Mouse (Mus musculus) liver, embryonic 11.5 days (tissue): ENCODE data around the gene Mgrn1. TPM values are rescaled to one million over a fixed set of nuclear protein-coding genes. Genes with fewer than 3 reads are reported as not detected.

Source experiments
- ATAC-seq: fragments of 200-750 bp; cut with Nextera tagmentation; replicated peaks from 2 replicates; pipeline ENCODE4 v1.8.0; 2017; ENCODE audit warnings: moderate number of reproducible peaks, mild to moderate bottlenecking, moderate TSS enrichment, moderate library complexity; ENCODE audit not compliant: low FRiP score
- DNase-seq: peaks from one replicate; pipeline ENCODE4 v3.0.0-alpha.2; 2017; ENCODE audit warnings: low spot score
- H3K27ac ChIP-seq: fragments of 300-500 bp; sonication (generic); 2 replicates; pipeline ENCODE4 v1.5.1; 2014; ENCODE audit warnings: mild to moderate bottlenecking, low read depth, low read length, control low read depth
- H3K27me3 ChIP-seq: fragments of 300-500 bp; sonication (generic); replicated peaks from 2 replicates; pipeline ENCODE4 v1.6.1; 2014; ENCODE audit warnings: low read length, mixed read lengths; ENCODE audit not compliant: control insufficient read depth, insufficient read depth
- H3K36me3 ChIP-seq: fragments of 300-500 bp; sonication (generic); 2 replicates; pipeline ENCODE4 v1.6.1; 2014; ENCODE audit warnings: mild to moderate bottlenecking, low read length, moderate library complexity, mixed read lengths; ENCODE audit not compliant: control insufficient read depth, insufficient read depth
- H3K4me1 ChIP-seq: fragments of 300-500 bp; sonication (generic); replicated peaks from 2 replicates; pipeline ENCODE4 v1.6.1; 2014; ENCODE audit warnings: low read length, mixed read lengths; ENCODE audit not compliant: control insufficient read depth, insufficient read depth
- H3K4me2 ChIP-seq: fragments of 300-500 bp; sonication (generic); 2 replicates; pipeline ENCODE4 v1.6.1; 2014; ENCODE audit warnings: mild to moderate bottlenecking, control low read depth, moderate library complexity
- H3K4me3 ChIP-seq: fragments of 300-500 bp; sonication (generic); 2 replicates; pipeline ENCODE4 v1.5.1; 2014; ENCODE audit warnings: low read depth, low read length, control low read depth
- H3K9ac ChIP-seq: fragments of 300-500 bp; sonication (generic); 2 replicates; pipeline ENCODE4 v1.6.1; 2014; ENCODE audit warnings: low read depth, low read length, control low read depth
- H3K9me3 ChIP-seq: fragments of 300-500 bp; sonication (generic); 2 replicates; pipeline ENCODE4 v1.6.1; 2016; ENCODE audit warnings: low read length, inconsistent platforms, mixed read lengths; ENCODE audit not compliant: control insufficient read depth
- WGBS: fragments of 180-500 bp; shearing (Covaris S2); extraction: QIAGEN DNeasy Blood & Tissue Kit; methylation state at CpG from one replicate; pipeline ENCODE4 v1.1.7; 2014; 5-methylcytosine and 5-hydroxymethylcytosine counted together
- polyA plus RNA-seq: library from polyadenylated mRNA; unstranded; fragments of >200 nt; fragmentation: Nextera tagmentation; extraction: Ambion mirVana; gene quantifications from 2 replicates; pipeline ENCODE4 v1.2.1, GENCODE M21; 2014

Mgrn1 gene
- polyA plus RNA-seq, 1 experiment from 2014 or later: 50.5 TPM

GRCm38 (mm10) chr16:4979755-4980380, 93.8 kb downstream of the Mgrn1 start:
- Histone ChIP-seq H3K36me3 (no peaks in the 10 kb centered on the region), H3K27me3 (no peaks in the 10 kb centered on the region), H3K9ac (no peak overlapping the region), H3K4me2 (no peak overlapping the region), H3K9me3 (no peaks in the 10 kb centered on the region), H3K4me3 (no peak overlapping the region), H3K4me1 (no peaks in the 10 kb centered on the region; the same call in 1 of the 2 replicates), H3K27ac (no peak overlapping the region)
- ATAC-seq (peak; percentile 63), DNase-seq (no peak)
- WGBS: 70% methylated on average over 4 of the region's 4 CpGs

DNA sequence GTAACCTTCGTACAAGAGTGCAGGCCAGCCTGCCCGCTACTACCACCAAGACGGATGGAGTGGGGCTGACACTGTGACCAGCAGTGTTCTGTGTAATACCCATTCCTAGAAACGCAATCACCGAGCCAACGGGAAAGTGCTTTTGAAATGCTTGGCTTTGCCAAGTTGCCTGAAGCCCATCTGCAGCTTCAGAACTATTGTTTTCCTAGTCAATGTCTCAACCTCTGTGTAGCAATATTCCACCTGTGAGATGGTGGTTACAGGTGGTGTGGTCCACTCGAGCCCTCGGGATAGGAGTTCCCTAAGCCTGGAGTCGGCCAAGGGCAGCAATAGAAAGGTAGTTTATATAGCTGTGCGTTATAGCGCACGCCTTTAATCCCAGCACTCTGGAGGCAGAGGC, 98.7 kb downstream of the Mgrn1 start:
- Histone ChIP-seq H3K27me3 (no peaks in the 10 kb centered on the region), H3K27ac (no peak overlapping the region), H3K9me3 (no peaks in the 10 kb centered on the region), H3K4me1 (no peaks in the 10 kb centered on the region), H3K9ac (no peak overlapping the region), H3K36me3 (no peaks in the 10 kb centered on the region), H3K4me3 (no peak overlapping the region), H3K4me2 (no peak overlapping the region)
- 89% methylated on average over 12 of the region's 12 CpGs for WGBS
- no peak for ATAC-seq
- no peak for DNase-seq

Other genes with a start within 250 kb of the Mgrn1 start
- 9.3 and 9.4 TPM in 2 replicates for gene Vasn, start 246.3 kb upstream of the Mgrn1 start, polyA plus RNA-seq
- 104 and 111 TPM in 2 replicates for gene Dnaja3, start 246.3 kb upstream of the Mgrn1 start, polyA plus RNA-seq
- 17.4 and 18.7 TPM in 2 replicates for gene Coro7, start 206.5 kb upstream of the Mgrn1 start, polyA plus RNA-seq
- gene Nmral1, start 166.9 kb upstream of the Mgrn1 start, polyA plus RNA-seq: 85.6 and 92.2 TPM in 2 replicates
- gene Hmox2, start 159.9 kb upstream of the Mgrn1 start, polyA plus RNA-seq: 66.8 and 75.9 TPM in 2 replicates
- gene Cdip1, start 96.0 kb upstream of the Mgrn1 start, polyA plus RNA-seq: 49.4 and 49.8 TPM in 2 replicates
- gene 4930562C15Rik, start 50.8 kb upstream of the Mgrn1 start, polyA plus RNA-seq: 0.19 and 0.33 TPM in 2 replicates
- 26.4 and 29.9 TPM in 2 replicates for gene Ubald1, start 5.9 kb upstream of the Mgrn1 start, polyA plus RNA-seq
- gene Nudt16l1, start 52.5 kb downstream of the Mgrn1 start, polyA plus RNA-seq: 102 and 103 TPM in 2 replicates
- gene Anks3, start 78.0 kb downstream of the Mgrn1 start, polyA plus RNA-seq: 28.1 and 30.0 TPM in 2 replicates
- not detected in 2 replicates for gene Sept12, start 111.6 kb downstream of the Mgrn1 start, polyA plus RNA-seq
- gene Smim22, start 121.0 kb downstream of the Mgrn1 start, polyA plus RNA-seq: 4.3 and 4.8 TPM in 2 replicates
- 65.2 and 65.9 TPM in 2 replicates for gene Rogdi, start 127.3 kb downstream of the Mgrn1 start, polyA plus RNA-seq
- gene Glyr1, start 163.6 kb downstream of the Mgrn1 start, polyA plus RNA-seq: 84.8 and 96.2 TPM in 2 replicates
- 17.2 and 19.2 TPM in 2 replicates for gene Ubn1, start 163.8 kb downstream of the Mgrn1 start, polyA plus RNA-seq
- 0.83 and 1.1 TPM in 2 replicates for gene Ppl, start 246.2 kb downstream of the Mgrn1 start, polyA plus RNA-seq